Mouse (Mus musculus) stomach, embryonic 16.5 days (tissue): ENCODE results near the gene Tspan5. TPM values are rescaled to one million over a fixed set of nuclear protein-coding genes. Genes with fewer than 3 reads are reported as not detected.

Experiments used
- ATAC-seq: fragments of 200-750 bp; cut with Nextera tagmentation; 2 replicates; pipeline ENCODE4 v1.8.0; 2017; ENCODE audit warnings: moderate number of reproducible peaks, moderate TSS enrichment; ENCODE audit not compliant: insufficient read depth, low FRiP score
- H3K27ac ChIP-seq: fragments of 300-500 bp; sonication (generic); 2 replicates; pipeline ENCODE4 v1.5.1; 2014; ENCODE audit warnings: low read length
- H3K27me3 ChIP-seq: fragments of 300-500 bp; sonication (generic); 2 replicates; pipeline ENCODE4 v1.6.1; 2014; ENCODE audit warnings: low read length, control low read depth, mixed read lengths; ENCODE audit not compliant: control insufficient read depth, insufficient read depth
- H3K36me3 ChIP-seq: fragments of 300-500 bp; sonication (generic); 2 replicates; pipeline ENCODE4 v1.6.1; 2014; ENCODE audit warnings: low read length; ENCODE audit not compliant: control insufficient read depth, insufficient read depth
- H3K4me1 ChIP-seq: fragments of 300-500 bp; sonication (generic); 2 replicates; pipeline ENCODE4 v1.6.1; 2014; ENCODE audit warnings: low read length, control low read depth, mixed read lengths; ENCODE audit not compliant: control insufficient read depth, insufficient read depth
- H3K4me2 ChIP-seq: fragments of 300-500 bp; sonication (generic); 2 replicates; pipeline ENCODE4 v1.6.1; 2014; ENCODE audit warnings: low read depth, low read length, mixed read lengths
- H3K4me3 ChIP-seq: fragments of 300-500 bp; sonication (generic); replicated peaks from 2 replicates; pipeline ENCODE4 v1.5.1; 2014; ENCODE audit warnings: mild to moderate bottlenecking, low read length
- H3K9ac ChIP-seq: fragments of 300-500 bp; sonication (generic); 2 replicates; pipeline ENCODE4 v1.6.1; 2014; ENCODE audit warnings: low read length
- H3K9me3 ChIP-seq: fragments of 300-500 bp; sonication (generic); replicated peaks from 2 replicates; pipeline ENCODE4 v1.6.1; 2016; ENCODE audit warnings: low read length, control low read depth; ENCODE audit not compliant: control insufficient read depth
- WGBS: fragments of 180-500 bp; shearing (Covaris S2); extraction: QIAGEN DNeasy Blood & Tissue Kit; methylation state at CpG from one replicate; pipeline ENCODE4 v1.1.7; 2014; 5-methylcytosine and 5-hydroxymethylcytosine counted together
- polyA plus RNA-seq: library from polyadenylated mRNA; unstranded; fragments of >200 nt; fragmentation: Nextera tagmentation; extraction: Ambion mirVana; gene quantifications from 2 replicates; pipeline ENCODE4 v1.2.1, GENCODE M21; 2015

Tspan5 gene
- polyA plus RNA-seq, 1 experiment from 2014 or later, result 31.1 TPM

DNA sequence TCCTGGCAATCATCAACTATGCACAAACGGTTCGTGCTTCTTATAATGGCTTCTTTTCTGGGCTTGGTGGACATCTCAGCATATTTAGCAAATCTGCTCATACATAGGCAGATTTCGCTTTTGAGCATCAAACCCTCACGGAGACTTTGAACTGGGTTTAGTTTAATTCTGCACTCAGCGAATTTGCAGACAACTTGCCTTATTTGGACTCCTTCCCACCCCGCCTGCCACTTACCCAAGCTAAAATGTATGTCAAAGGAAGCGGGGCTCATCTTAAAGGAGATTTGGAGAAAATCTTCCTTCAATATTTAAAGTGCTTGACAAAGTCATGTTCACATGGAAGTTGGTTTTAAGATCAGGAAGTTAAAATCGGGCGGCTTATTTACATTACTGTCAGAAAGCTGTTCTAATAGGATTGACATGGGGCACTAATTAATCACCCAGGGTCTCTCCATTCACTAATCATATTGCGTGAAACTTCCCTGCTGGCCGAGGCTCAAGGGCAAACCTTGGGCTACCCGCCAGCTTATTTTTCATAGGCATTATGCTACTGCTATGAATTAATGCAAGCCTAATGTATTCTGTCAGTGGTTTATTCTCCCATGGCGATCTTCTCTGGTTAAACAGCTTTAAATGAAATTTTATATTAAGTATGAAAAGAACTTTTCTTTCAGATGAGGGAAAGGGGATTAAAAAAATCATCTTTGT is 111.1 kb downstream of the Tspan5 start:
- H3K4me1 ChIP-seq, result peaks cover 46% of the 10 kb centered on the region
- no peaks in the 10 kb centered on the region for H3K27me3 ChIP-seq
- no peaks in the 10 kb centered on the region for H3K9me3 ChIP-seq
- H3K36me3 ChIP-seq, result no peaks in the 10 kb centered on the region
- no peak overlapping the region for H3K4me3 ChIP-seq
- H3K4me2 ChIP-seq, result peak overlapping the region; percentile 17; the same call in 1 of the 2 replicates
- WGBS, result 31% methylated on average over 13 of the region's 13 CpGs
- ATAC-seq, result no peak
- H3K27ac ChIP-seq, result peak overlapping the region; percentile 34; the same call in 1 of the 2 replicates
- H3K9ac ChIP-seq, result no peak overlapping the region

DNA sequence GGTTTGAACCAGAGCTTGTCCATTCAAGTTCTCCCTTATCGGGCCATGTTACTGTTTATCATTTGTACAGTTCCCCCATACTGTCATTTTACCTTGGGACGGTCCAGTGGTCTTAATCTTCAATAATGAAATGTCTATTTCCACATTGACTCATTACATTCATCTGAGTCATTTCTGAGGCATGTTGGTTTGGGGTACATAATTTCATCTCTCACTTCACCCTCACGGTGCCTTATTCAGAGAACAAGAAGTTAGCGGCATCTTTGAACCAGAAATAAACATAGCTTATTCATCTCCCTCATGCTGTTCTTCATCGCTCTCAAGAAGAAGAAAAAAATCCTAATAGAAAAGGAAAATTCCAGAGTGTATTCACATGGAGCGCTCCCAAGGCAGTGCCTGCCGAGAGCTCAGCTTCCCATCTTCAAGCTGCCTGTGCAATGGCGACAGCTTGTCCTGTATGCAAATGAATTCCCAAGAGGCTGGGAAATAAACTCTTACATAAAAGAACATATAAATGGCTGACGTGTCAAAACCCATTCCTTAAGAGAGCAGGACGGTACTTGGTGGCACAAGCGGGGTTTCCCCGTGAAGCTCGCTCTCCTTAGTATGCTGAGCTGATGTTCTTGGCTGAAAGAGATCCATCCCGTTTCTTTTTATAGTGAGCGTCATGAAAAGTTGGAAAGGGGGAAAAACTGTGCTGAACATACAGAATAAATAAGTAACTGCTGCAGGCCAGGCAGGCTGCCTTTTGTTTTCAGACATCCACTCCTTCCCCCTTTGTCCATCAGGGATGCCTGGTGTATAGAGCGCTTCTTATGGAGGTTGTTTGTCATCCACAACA is 112.2 kb downstream of the Tspan5 start:
- no peak overlapping the region for H3K27ac ChIP-seq
- no peak overlapping the region for H3K4me3 ChIP-seq
- H3K4me1 ChIP-seq, result peaks cover 50% of the 10 kb centered on the region
- no peaks in the 10 kb centered on the region for H3K27me3 ChIP-seq
- no peaks in the 10 kb centered on the region for H3K36me3 ChIP-seq
- no peaks in the 10 kb centered on the region for H3K9me3 ChIP-seq
- ATAC-seq, result no peak
- WGBS, result 74% methylated on average over 16 of the region's 16 CpGs
- no peak overlapping the region for H3K4me2 ChIP-seq
- H3K9ac ChIP-seq, result no peak overlapping the region

DNA sequence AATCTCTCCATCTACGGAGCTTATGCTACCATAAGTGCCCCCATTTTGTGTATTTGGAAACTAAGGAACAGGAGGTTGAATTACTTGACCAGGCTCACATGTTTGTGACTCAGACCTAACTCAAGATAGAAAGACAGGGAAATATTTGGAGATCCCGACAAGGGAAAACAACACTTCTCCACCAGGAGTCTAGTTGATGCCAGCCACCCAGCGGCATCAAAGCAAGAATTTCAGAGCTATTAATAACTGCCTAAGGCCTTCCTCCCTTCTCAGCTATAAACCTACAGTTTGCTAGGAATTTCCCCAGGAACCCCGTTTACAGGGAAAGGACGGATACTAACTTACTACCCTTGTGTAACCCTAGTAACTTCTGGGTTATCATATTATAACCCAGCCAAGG is 113.4 kb downstream of the Tspan5 start:
- H3K36me3 ChIP-seq, result no peaks in the 10 kb centered on the region
- H3K4me1 ChIP-seq, result peaks cover 51% of the 10 kb centered on the region
- no peaks in the 10 kb centered on the region for H3K27me3 ChIP-seq
- no peak overlapping the region for H3K27ac ChIP-seq
- 67% methylated on average over 5 of the region's 5 CpGs for WGBS
- ATAC-seq, result no peak
- no peak overlapping the region for H3K9ac ChIP-seq
- H3K4me2 ChIP-seq, result no peak overlapping the region
- no peak overlapping the region for H3K4me3 ChIP-seq
- no peaks in the 10 kb centered on the region for H3K9me3 ChIP-seq

DNA sequence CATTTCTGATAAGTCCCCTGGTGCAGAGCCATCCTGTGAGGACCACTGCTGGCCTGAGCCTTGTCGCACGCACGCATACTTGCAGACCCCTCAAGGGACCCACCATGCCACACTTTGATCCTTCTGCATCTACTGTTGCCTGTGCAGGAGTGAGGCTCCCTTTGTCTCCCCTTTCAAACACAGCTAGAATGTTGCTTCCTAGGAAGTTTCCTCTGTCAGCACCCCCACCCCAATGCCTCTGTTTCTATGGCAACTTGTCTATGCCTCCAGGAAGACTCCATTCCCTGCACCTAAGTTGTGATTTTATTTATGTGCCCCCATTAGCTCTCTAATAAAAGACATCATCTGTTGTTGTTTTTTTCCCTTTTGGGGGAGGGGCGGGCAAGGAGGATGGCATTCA is 115.0 kb downstream of the Tspan5 start:
- H3K27ac ChIP-seq, result peak overlapping the region; percentile 35; the same call in 1 of the 2 replicates
- H3K36me3 ChIP-seq, result no peaks in the 10 kb centered on the region
- peaks cover 56% of the 10 kb centered on the region for H3K4me1 ChIP-seq
- H3K9ac ChIP-seq, result no peak overlapping the region
- H3K4me2 ChIP-seq, result no peak overlapping the region
- H3K27me3 ChIP-seq, result no peaks in the 10 kb centered on the region
- H3K4me3 ChIP-seq, result no peak overlapping the region
- H3K9me3 ChIP-seq, result no peaks in the 10 kb centered on the region
- WGBS, result 89% methylated on average over 4 of the region's 4 CpGs
- no peak for ATAC-seq

DNA sequence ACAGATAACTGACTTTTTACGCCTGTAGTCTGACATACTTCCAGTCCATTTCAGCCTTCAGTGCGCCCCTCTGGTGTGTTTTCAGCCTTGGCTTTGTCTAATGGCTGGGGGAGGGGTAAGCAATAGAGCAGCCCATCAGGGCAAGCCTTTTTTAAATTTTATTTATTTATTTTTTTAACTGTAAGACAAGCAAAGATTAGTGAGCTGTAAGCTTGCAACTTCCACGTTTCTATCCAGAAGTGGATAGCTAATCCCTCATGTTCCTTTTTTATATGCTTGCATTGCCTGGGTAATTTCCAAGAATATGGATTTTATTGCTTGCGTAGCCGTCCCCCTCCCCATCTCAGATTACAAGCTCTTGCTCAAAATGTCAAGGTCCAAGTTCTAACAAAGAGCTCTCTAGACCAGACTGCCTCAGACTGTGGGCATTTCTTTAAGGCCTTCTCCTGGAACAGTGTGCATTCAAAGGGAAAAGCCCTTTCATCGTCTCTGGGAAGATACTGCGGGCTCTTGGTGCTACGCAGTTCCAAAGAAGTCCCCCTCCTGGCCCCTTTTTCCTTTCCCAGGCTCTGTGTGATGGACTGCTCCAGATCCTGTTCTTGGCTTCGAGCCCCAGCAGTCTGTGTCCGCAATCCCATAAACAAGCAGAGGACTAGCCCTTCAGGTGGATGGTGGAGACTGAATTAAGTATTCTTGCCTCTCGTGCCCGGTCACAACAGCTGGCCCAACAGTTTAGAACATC is 116.0 kb downstream of the Tspan5 start:
- H3K27ac ChIP-seq, result peak overlapping the region; percentile 79
- 30% methylated on average over 12 of the region's 12 CpGs for WGBS

DNA sequence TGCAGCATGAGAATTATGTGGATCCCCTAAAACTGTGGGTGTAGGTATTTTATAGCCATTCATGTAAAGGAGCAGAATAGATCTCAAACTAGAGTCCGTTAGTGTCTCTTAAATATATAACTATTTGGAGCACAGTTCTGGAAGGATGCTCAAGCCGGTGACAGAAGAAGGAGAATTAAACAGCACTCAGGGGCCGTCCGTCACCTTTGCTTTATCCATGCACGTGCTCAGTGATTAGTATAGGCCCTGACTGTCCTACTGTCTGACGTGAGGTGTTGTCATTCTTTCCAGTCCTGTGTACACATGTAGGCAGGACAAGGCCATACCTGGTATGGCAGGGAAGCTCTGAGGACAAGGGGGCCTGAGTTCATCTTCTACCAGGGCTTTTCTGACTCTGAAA is 116.7 kb downstream of the Tspan5 start:
- Histone ChIP-seq H3K9ac (no peak overlapping the region), H3K27me3 (no peaks in the 10 kb centered on the region), H3K9me3 (no peaks in the 10 kb centered on the region), H3K4me1 (peaks cover 43% of the 10 kb centered on the region), H3K4me2 (no peak overlapping the region), H3K4me3 (no peak overlapping the region), H3K36me3 (no peaks in the 10 kb centered on the region), H3K27ac (peak overlapping the region; percentile 79)
- ATAC-seq, result no peak
- WGBS, result 73% methylated on average over 6 of the region's 6 CpGs

More for the DNA sequence above, 116.0 kb downstream of the Tspan5 start:
- H3K4me2 ChIP-seq, result peak overlapping the region; percentile 27; the same call in 1 of the 2 replicates
- H3K27me3 ChIP-seq, result no peaks in the 10 kb centered on the region
- H3K9me3 ChIP-seq, result no peaks in the 10 kb centered on the region
- peak; percentile 59 for ATAC-seq
- no peak overlapping the region; the same call in 1 of the 2 replicates for H3K9ac ChIP-seq
- H3K36me3 ChIP-seq, result no peaks in the 10 kb centered on the region
- peaks cover 46% of the 10 kb centered on the region for H3K4me1 ChIP-seq
- H3K4me3 ChIP-seq, result no peak overlapping the region

DNA sequence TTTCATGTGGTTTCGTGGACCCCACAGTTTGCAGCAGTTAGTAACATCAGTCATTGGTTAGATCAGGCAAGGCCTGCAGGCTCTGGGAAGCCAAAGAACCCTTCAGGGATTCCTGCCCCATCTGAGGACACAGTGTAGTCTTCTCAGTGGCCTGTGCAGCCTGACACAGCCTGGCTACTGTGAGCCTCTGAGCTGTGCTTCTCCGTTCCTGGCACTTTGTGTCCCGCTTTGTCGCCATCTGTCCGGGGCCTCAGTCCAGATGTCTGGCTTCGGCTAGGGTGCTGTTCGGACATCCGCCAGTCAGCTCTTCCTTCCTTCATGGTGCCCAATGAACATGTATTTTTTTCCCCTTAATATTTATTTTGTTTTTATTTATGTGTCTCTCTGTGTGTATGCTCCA is 117.2 kb downstream of the Tspan5 start:
- Histone ChIP-seq H3K9ac (no peak overlapping the region), H3K9me3 (no peaks in the 10 kb centered on the region), H3K27ac (no peak overlapping the region), H3K4me2 (no peak overlapping the region), H3K27me3 (no peaks in the 10 kb centered on the region), H3K36me3 (no peaks in the 10 kb centered on the region), H3K4me1 (peaks cover 39% of the 10 kb centered on the region), H3K4me3 (no peak overlapping the region)
- no peak for ATAC-seq
- 87% methylated on average over 8 of the region's 8 CpGs for WGBS

DNA sequence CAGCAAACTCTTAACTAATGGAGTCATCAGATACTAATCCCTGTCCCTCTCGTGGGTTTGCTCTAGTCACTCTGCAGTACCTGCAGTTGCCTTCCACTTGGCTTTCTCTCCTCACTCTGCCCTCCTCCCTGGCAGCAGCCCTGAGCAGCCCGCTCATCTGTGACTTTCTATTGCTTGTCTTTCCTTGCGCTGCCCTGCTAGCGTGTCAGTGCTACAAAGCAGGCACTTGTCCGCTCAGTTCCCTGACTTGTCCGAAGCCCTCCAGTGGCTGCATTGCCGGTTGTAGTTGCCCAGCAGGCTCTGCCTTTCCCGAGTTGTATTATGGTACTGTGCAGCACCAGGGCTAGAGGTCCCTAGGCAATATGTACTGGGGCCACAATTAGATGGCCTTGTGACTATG is 117.7 kb downstream of the Tspan5 start:
- ATAC-seq, result no peak
- Histone ChIP-seq H3K27me3 (no peaks in the 10 kb centered on the region), H3K4me2 (no peak overlapping the region), H3K9ac (no peak overlapping the region), H3K36me3 (no peaks in the 10 kb centered on the region), H3K4me3 (no peak overlapping the region), H3K9me3 (no peaks in the 10 kb centered on the region), H3K4me1 (peaks cover 39% of the 10 kb centered on the region), H3K27ac (no peak overlapping the region)
- 67% methylated on average over 8 of the region's 8 CpGs for WGBS
